ENCODE assay signal across 31 mouse cellular contexts in the genomic region with DNA sequence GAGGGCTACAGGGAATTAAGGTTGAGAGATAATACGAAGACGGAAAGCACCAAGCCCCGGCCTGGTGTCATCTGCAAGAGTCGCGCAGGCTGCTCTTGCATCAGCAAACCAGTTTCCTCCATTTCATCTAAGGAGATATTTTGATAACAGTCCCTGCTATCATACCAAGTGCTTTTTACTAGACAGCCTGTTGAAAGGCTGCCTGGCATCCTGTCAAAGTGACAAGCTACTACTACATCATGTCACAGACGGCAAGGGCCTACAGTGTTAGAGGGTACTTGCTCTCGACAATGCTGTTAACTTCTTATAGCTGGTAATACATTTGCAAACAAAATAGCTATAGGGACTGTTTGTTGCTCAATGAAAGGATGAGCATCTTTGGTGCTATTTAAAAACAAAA.
"Had no signal": no experiment of that assay in that cellular context is flagged by ENCODE, and none has a peak within 500 bp of the region (broad histone marks: within the 10 kb centered on the region; RNA-seq: fewer than 3 reads in every experiment).

No protein-coding gene starts in this region.

- H3K4me2 ChIP-seq: limb, embryonic 12.5 days; limb, embryonic 13.5 days; limb, embryonic 15.5 days; liver, embryonic 11.5 days; liver, embryonic 12.5 days; liver, embryonic 13.5 days; liver, embryonic 15.5 days; lung, embryonic 14.5 days; lung, embryonic 15.5 days; midbrain, embryonic 11.5 days; midbrain, embryonic 12.5 days; midbrain, embryonic 13.5 days; midbrain, embryonic 15.5 days; neural tube, embryonic 12.5 days; neural tube, embryonic 13.5 days had no signal

- DNase-seq: left cerebral cortex, postnatal 4 days; liver; liver, embryonic 13.5 days; liver, postnatal 0 days; lung, adult 18-20 months; lung, adult 2 months; lung, embryonic 14.5 days; lung, postnatal 10 days; lung, postnatal 14 days; lung, postnatal 36 days; lung, postnatal 4 days had no signal

- ATAC-seq: liver, embryonic 12.5 days; liver, postnatal 0 days; lung, postnatal 0 days; midbrain, embryonic 13.5 days; midbrain, embryonic 15.5 days; midbrain, embryonic 16.5 days had no signal

- H3K4me1 ChIP-seq: limb, embryonic 15.5 days; lung, embryonic 15.5 days; midbrain, embryonic 15.5 days; neural tube, embryonic 12.5 days had no signal

- H3K27ac ChIP-seq: limb, embryonic 10.5 days; limb, embryonic 13.5 days; limb, embryonic 15.5 days; liver, embryonic 12.5 days; liver, embryonic 13.5 days; liver, embryonic 14.5 days; liver, embryonic 15.5 days; lung, embryonic 15.5 days; macrophage; midbrain, embryonic 12.5 days; midbrain, embryonic 13.5 days; midbrain, embryonic 15.5 days; neural tube, embryonic 12.5 days; neural tube, embryonic 13.5 days had no signal

- H3K27me3 ChIP-seq: limb, embryonic 12.5 days; limb, embryonic 13.5 days; limb, embryonic 15.5 days; liver, embryonic 12.5 days; liver, embryonic 13.5 days; liver, embryonic 15.5 days; lung, embryonic 15.5 days; megakaryocyte, embryonic 14.5 days; midbrain, embryonic 12.5 days; midbrain, embryonic 13.5 days; midbrain, embryonic 15.5 days; neural tube, embryonic 12.5 days; neural tube, embryonic 13.5 days had no signal

- H3K9me3 ChIP-seq: limb, embryonic 10.5 days; limb, embryonic 12.5 days; limb, embryonic 13.5 days; limb, embryonic 15.5 days; liver, embryonic 12.5 days; liver, embryonic 13.5 days; liver, embryonic 15.5 days; lung, embryonic 15.5 days; megakaryocyte, embryonic 14.5 days; midbrain, embryonic 12.5 days; midbrain, embryonic 13.5 days; midbrain, embryonic 15.5 days; neural tube, embryonic 12.5 days; neural tube, embryonic 13.5 days had no signal

- H3K36me3 ChIP-seq: limb, embryonic 13.5 days; liver, embryonic 15.5 days; lung, embryonic 15.5 days; midbrain, embryonic 12.5 days; midbrain, embryonic 13.5 days; midbrain, embryonic 15.5 days; neural tube, embryonic 12.5 days; neural tube, embryonic 13.5 days had no signal

- H3K4me3 ChIP-seq: limb, embryonic 10.5 days; limb, embryonic 12.5 days; limb, embryonic 13.5 days; limb, embryonic 15.5 days; liver, embryonic 12.5 days; liver, embryonic 13.5 days; liver, embryonic 15.5 days; lung, embryonic 15.5 days; megakaryocyte, embryonic 14.5 days; midbrain, embryonic 12.5 days; midbrain, embryonic 13.5 days; midbrain, embryonic 15.5 days; myocyte; neural tube, embryonic 12.5 days; neural tube, embryonic 13.5 days had no signal

- H3K9ac ChIP-seq: limb, embryonic 12.5 days; limb, embryonic 13.5 days; limb, embryonic 15.5 days; liver, embryonic 12.5 days; liver, embryonic 13.5 days; liver, embryonic 14.5 days; liver, embryonic 15.5 days; liver, postnatal 0 days; lung, embryonic 14.5 days; lung, embryonic 15.5 days; midbrain, embryonic 12.5 days; midbrain, embryonic 13.5 days; midbrain, embryonic 15.5 days; neural tube, embryonic 12.5 days; neural tube, embryonic 13.5 days had no signal
